Mouse (Mus musculus): ENCODE data around the gene Rph3a. TPM values are rescaled to one million over a fixed set of nuclear protein-coding genes. Genes with fewer than 3 reads are reported as not detected.
"Not testable (repeated sequence)": the region's sequence is repeated elsewhere in the genome, so short reads cannot be mapped to it uniquely, and the experiment has no call there.

Rph3a gene
- total RNA-seq, 2 experiments from 2014 or later: 309 to 328 TPM

- DNase-seq (ENCODE audit: low spot score in 2 of 2): no peak
Measured at GRCm38 (mm10) chr5:120976138-120976537, 33.8 kb downstream of the Rph3a start.

- DNase-seq (ENCODE audit: low spot score in 2 of 2): no peak
Measured at GRCm38 (mm10) chr5:120974522-120974921, 35.4 kb downstream of the Rph3a start.

GRCm38 (mm10) chr5:120972278-120972677 is 37.6 kb downstream of the Rph3a start:
- DNase-seq (ENCODE audit: low spot score in 2 of 2): peak in 1 of 2 experiments; percentile 25

GRCm38 (mm10) chr5:120971326-120971725 is 38.6 kb downstream of the Rph3a start:
- no peak for DNase-seq (ENCODE audit: low spot score in 2 of 2)

GRCm38 (mm10) chr5:120969703-120970102 is 40.2 kb downstream of the Rph3a start:
- no peak for DNase-seq (ENCODE audit: low spot score in 2 of 2)

- DNase-seq (ENCODE audit: low spot score in 2 of 2): no peak
Measured at GRCm38 (mm10) chr5:120968799-120969198, 41.1 kb downstream of the Rph3a start.

- DNase-seq (ENCODE audit: low spot score in 2 of 2): no peak
Measured at GRCm38 (mm10) chr5:120968134-120968532, 41.8 kb downstream of the Rph3a start.

GRCm38 (mm10) chr5:120967355-120968133 is 42.3 kb downstream of the Rph3a start:
- DNase-seq (ENCODE audit: low spot score in 2 of 2): no peak

- no peak for DNase-seq (ENCODE audit: low spot score in 2 of 2)
Measured at GRCm38 (mm10) chr5:120966894-120967293, 43.0 kb downstream of the Rph3a start.

- DNase-seq (ENCODE audit: low spot score in 2 of 2): no peak
Measured at GRCm38 (mm10) chr5:120966156-120966555, 43.7 kb downstream of the Rph3a start.

- no peak for DNase-seq (ENCODE audit: low spot score in 2 of 2)
Measured at GRCm38 (mm10) chr5:120961004-120961403, 48.9 kb downstream of the Rph3a start.

- DNase-seq (ENCODE audit: low spot score in 2 of 2): peak in 1 of 2 experiments; percentile 63
Measured at GRCm38 (mm10) chr5:120953974-120954373, 55.9 kb downstream of the Rph3a start.

GRCm38 (mm10) chr5:120952242-120952770 is 57.6 kb downstream of the Rph3a start:
- no peak for DNase-seq (ENCODE audit: low spot score in 2 of 2)

GRCm38 (mm10) chr5:120942076-120942475 is 67.8 kb downstream of the Rph3a start:
- DNase-seq (ENCODE audit: low spot score in 2 of 2): no peak

GRCm38 (mm10) chr5:120938586-120938985 is 71.3 kb downstream of the Rph3a start:
- DNase-seq (ENCODE audit: low spot score in 2 of 2): no peak

GRCm38 (mm10) chr5:120937841-120938240 is 72.1 kb downstream of the Rph3a start:
- no peak for DNase-seq (ENCODE audit: low spot score in 2 of 2)

- DNase-seq (ENCODE audit: low spot score in 2 of 2): no peak
Measured at GRCm38 (mm10) chr5:120933966-120934365, 75.9 kb downstream of the Rph3a start.

- DNase-seq (ENCODE audit: low spot score in 2 of 2): no peak
Measured at GRCm38 (mm10) chr5:120927036-120927435, 82.9 kb downstream of the Rph3a start.

- DNase-seq (ENCODE audit: low spot score in 2 of 2): not testable (repeated sequence)
Measured at GRCm38 (mm10) chr5:120926311-120926710, 83.6 kb downstream of the Rph3a start.

- DNase-seq (ENCODE audit: low spot score in 2 of 2): not testable (repeated sequence)
Measured at GRCm38 (mm10) chr5:120924520-120924919, 85.4 kb downstream of the Rph3a start.

GRCm38 (mm10) chr5:120923969-120924368 is 85.9 kb downstream of the Rph3a start:
- no peak for DNase-seq (ENCODE audit: low spot score in 2 of 2)

- no peak for DNase-seq (ENCODE audit: low spot score in 2 of 2)
Measured at GRCm38 (mm10) chr5:120920296-120920695, 89.6 kb downstream of the Rph3a start.

All from left cerebral cortex, adult 18-20 months (tissue).